In the genomic region with DNA sequence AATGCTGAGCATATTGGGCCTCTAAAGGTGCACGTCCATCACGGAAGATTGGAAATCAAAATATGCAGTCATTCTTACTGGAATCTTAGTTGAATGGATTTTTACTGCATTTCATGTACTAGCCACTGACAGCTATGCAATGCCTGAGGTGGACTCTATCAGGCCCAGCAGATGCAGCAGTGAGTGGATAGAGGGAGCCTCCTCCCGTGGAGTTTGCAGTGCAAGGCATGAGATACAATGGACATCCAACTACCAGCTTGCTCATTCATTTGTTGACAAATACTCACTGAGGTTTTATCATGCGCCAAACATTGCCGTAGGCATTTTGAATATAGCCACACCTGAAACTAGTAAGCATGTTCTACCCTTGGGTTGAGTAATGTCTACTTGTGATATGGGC, we compare ENCODE assay signal across 26 mouse cellular contexts.
"Had no signal": no experiment of that assay in that cellular context is flagged by ENCODE, and none has a peak within 500 bp of the region (broad histone marks: within the 10 kb centered on the region; RNA-seq: fewer than 3 reads in every experiment).

No protein-coding gene starts in this region.

- H3K27ac ChIP-seq: gastrocnemius, adult 2 months; heart, adult 2 months; heart, embryonic 13.5 days; heart, embryonic 15.5 days; hindbrain, embryonic 10.5 days; hindbrain, embryonic 12.5 days; hindbrain, embryonic 14.5 days; layer of hippocampus, adult 2 months; left cerebral cortex, adult 2 months; limb, embryonic 13.5 days; limb, embryonic 15.5 days; liver, embryonic 12.5 days had no signal

- H3K36me3 ChIP-seq: heart, embryonic 13.5 days; heart, embryonic 15.5 days; hindbrain, embryonic 10.5 days; hindbrain, embryonic 12.5 days; limb, embryonic 13.5 days; limb, embryonic 15.5 days; liver, embryonic 12.5 days had no signal

- H3K27me3 ChIP-seq: heart, embryonic 15.5 days; hindbrain, embryonic 12.5 days; limb, embryonic 13.5 days; limb, embryonic 15.5 days; liver, embryonic 12.5 days had no signal

- ATAC-seq: forebrain, embryonic 16.5 days; hindbrain, embryonic 16.5 days; intestine, embryonic 16.5 days; liver, embryonic 12.5 days had no signal

- H3K4me1 ChIP-seq: heart, embryonic 13.5 days; heart, embryonic 15.5 days; hindbrain, embryonic 10.5 days; hindbrain, embryonic 12.5 days; limb, embryonic 13.5 days; limb, embryonic 15.5 days had no signal

- H3K9ac ChIP-seq: heart, embryonic 13.5 days; heart, embryonic 15.5 days; hindbrain, embryonic 12.5 days; hindbrain, embryonic 14.5 days; limb, embryonic 13.5 days; limb, embryonic 15.5 days; liver, embryonic 12.5 days had no signal

- H3K9me3 ChIP-seq: heart, embryonic 13.5 days; heart, embryonic 15.5 days; hindbrain, embryonic 10.5 days; hindbrain, embryonic 12.5 days; limb, embryonic 13.5 days; limb, embryonic 15.5 days; liver, embryonic 12.5 days had no signal

- DNase-seq: gastrocnemius, adult 2 months; gastrocnemius, postnatal 10 days; gastrocnemius, postnatal 25 days; heart, adult 2 months; heart, postnatal 4 days; kidney, adult 11 months; kidney, adult 2 months; kidney, adult 9 months; kidney, postnatal 10 days; kidney, postnatal 25 days; kidney, postnatal 4 days; left cerebral cortex, postnatal 4 days had no signal

- H3K4me2 ChIP-seq: heart, embryonic 11.5 days; heart, embryonic 13.5 days; heart, embryonic 15.5 days; hindbrain, embryonic 12.5 days; hindbrain, embryonic 14.5 days; limb, embryonic 13.5 days; limb, embryonic 15.5 days; liver, embryonic 12.5 days had no signal

- H3K4me3 ChIP-seq: gastrocnemius, adult 2 months; heart, adult 2 months; heart, embryonic 13.5 days; heart, embryonic 15.5 days; hindbrain, embryonic 10.5 days; hindbrain, embryonic 12.5 days; layer of hippocampus, adult 2 months; left cerebral cortex, adult 2 months; limb, embryonic 13.5 days; limb, embryonic 15.5 days; liver, embryonic 12.5 days had no signal
